Mouse (Mus musculus) stomach, embryonic 15.5 days (tissue): Measurements from ENCODE around the gene Arhgef25. TPM values are rescaled to one million over a fixed set of nuclear protein-coding genes. Genes with fewer than 3 reads are reported as not detected.
"Not testable (repeated sequence)": the region's sequence is repeated elsewhere in the genome, so short reads cannot be mapped to it uniquely, and the experiment has no call there.

Experiments
- ATAC-seq: fragments of 200-750 bp; cut with Nextera tagmentation; 2 replicates; pipeline ENCODE4 v1.8.0; 2017; ENCODE audit warnings: low read depth, moderate number of reproducible peaks, moderate TSS enrichment; ENCODE audit not compliant: insufficient read depth, low FRiP score
- H3K27ac ChIP-seq: fragments of 300-500 bp; sonication (generic); 2 replicates; pipeline ENCODE4 v1.5.1; 2015; ENCODE audit warnings: mild to moderate bottlenecking, inconsistent platforms
- H3K27me3 ChIP-seq: fragments of 300-500 bp; sonication (generic); replicated peaks from 2 replicates; pipeline ENCODE4 v1.6.1; 2015; ENCODE audit warnings: inconsistent platforms
- H3K36me3 ChIP-seq: fragments of 300-500 bp; sonication (generic); 2 replicates; pipeline ENCODE4 v1.6.1; 2015; ENCODE audit warnings: inconsistent platforms
- H3K4me1 ChIP-seq: fragments of 300-500 bp; sonication (generic); 2 replicates; pipeline ENCODE4 v1.6.1; 2015; ENCODE audit warnings: inconsistent platforms
- H3K4me2 ChIP-seq: fragments of 300-500 bp; sonication (generic); 2 replicates; pipeline ENCODE4 v1.6.1; 2015; ENCODE audit warnings: mild to moderate bottlenecking, inconsistent platforms
- H3K4me3 ChIP-seq: fragments of 300-500 bp; sonication (generic); replicated peaks from 2 replicates; pipeline ENCODE4 v1.5.1; 2015; ENCODE audit warnings: inconsistent platforms
- H3K9ac ChIP-seq: fragments of 300-500 bp; sonication (generic); 2 replicates; pipeline ENCODE4 v1.6.1; 2015; ENCODE audit warnings: inconsistent platforms
- H3K9me3 ChIP-seq: fragments of 300-500 bp; sonication (generic); 2 replicates; pipeline ENCODE4 v1.6.1; 2016; ENCODE audit warnings: inconsistent platforms
- WGBS: fragments of 180-500 bp; shearing (Covaris S2); methylation state at CpG from one replicate; pipeline ENCODE4 v1.1.7; 2015; 5-methylcytosine and 5-hydroxymethylcytosine counted together
- polyA plus RNA-seq: library from polyadenylated mRNA; unstranded; fragments of >200 nt; fragmentation: Nextera tagmentation; extraction: Ambion mirVana; gene quantifications from 2 replicates; pipeline ENCODE4 v1.2.1, GENCODE M21; 2015

Gene Arhgef25
- polyA plus RNA-seq, 1 experiment from 2014 or later: 65.9 TPM

DNA sequence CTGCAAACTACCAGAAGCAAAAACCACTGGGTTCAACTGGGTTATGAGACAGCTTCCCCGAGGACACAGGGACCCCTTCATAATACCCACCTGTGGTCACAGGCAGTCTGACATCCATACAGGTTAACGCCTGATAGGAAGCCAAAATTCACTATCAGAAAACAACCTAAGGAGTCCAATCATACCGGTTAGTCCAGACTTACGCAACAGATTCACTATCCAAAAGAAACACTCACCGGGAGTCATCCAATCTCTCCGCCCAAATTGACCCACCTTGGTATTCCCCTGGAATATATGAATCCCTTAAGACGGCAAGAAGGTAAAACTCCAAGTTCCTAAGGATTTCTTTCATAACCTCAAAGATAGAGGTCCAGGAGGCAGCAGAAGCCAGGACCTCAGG, 45.3 kb downstream of the Arhgef25 start:
- H3K36me3 ChIP-seq: no peaks in the 10 kb centered on the region
- H3K4me1 ChIP-seq: no peaks in the 10 kb centered on the region
- no peak overlapping the region for H3K4me2 ChIP-seq
- H3K9me3 ChIP-seq: no peaks in the 10 kb centered on the region
- H3K4me3 ChIP-seq: no peak overlapping the region
- 84% methylated on average over 7 of the region's 7 CpGs for WGBS
- H3K27me3 ChIP-seq: no peaks in the 10 kb centered on the region
- no peak overlapping the region for H3K27ac ChIP-seq
- ATAC-seq: no peak
- no peak overlapping the region for H3K9ac ChIP-seq

DNA sequence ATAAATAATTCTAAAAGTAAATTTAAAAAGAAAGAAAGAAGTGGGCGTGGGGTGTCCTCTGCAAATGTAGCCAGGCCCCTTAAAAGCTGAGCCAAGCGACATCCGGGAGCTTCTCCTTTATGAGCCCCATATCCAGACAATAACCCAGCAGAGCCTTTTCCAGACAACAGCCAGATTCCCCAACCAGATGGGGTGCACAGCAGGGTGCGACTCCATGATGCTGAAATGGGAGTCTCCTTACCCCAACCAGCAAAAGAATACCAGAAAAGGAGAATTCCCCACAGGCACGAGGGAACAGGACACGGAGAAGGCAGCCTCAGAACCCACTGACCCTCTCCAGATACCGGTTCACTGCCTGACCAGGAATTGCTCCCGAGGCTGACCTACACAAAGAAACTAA, 46.7 kb downstream of the Arhgef25 start:
- Histone ChIP-seq H3K9ac (no peak overlapping the region), H3K27ac (no peak overlapping the region), H3K4me1 (no peaks in the 10 kb centered on the region), H3K4me2 (no peak overlapping the region), H3K4me3 (no peak overlapping the region), H3K36me3 (no peaks in the 10 kb centered on the region), H3K27me3 (no peaks in the 10 kb centered on the region), H3K9me3 (no peaks in the 10 kb centered on the region)
- WGBS: 84% methylated on average over 8 of the region's 8 CpGs
- no peak for ATAC-seq

DNA sequence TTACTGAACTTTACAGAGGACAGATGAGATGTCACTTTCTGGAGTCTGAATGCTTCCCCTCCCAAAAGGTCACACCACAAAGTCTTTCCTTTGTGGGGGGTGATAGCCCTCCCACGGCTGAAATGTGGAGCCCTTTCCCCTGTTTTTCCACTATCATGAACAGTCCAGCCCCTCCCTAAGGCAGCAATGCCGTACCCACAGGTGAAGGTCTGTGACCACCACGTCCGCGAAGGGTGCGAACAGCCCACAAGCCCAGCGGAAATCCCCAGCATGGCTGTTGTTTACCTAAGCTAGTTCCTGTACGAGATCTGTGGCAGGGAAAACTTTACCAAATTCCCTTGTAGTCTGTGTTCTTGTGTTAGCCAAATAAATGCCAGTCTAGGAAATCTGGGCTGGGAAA, 48.4 kb downstream of the Arhgef25 start:
- no peak overlapping the region for H3K9ac ChIP-seq
- ATAC-seq: no peak

DNA sequence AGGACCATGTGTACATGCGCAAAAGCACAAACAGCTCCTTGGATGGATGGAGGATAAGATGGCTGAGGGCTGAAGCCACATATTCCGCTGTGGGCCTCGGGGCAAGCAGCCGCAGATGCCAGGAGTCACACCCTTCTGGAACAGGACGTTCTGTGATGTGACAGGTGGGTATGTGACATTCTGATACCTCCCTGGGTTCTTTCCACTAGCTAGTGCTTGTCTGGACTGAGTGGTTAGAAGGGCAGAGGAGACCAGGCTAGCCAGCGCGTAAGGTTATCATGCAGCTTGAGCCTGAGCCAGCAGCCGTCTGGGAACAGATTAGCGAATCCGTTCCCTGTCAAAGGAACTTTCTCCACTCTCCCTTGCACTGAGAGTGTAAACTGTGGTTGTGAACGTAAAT, 48.9 kb downstream of the Arhgef25 start:
- Histone ChIP-seq H3K27ac (no peak overlapping the region), H3K4me3 (no peak overlapping the region), H3K9ac (no peak overlapping the region), H3K9me3 (no peaks in the 10 kb centered on the region), H3K36me3 (no peaks in the 10 kb centered on the region), H3K27me3 (no peaks in the 10 kb centered on the region), H3K4me1 (no peaks in the 10 kb centered on the region), H3K4me2 (no peak overlapping the region)
- WGBS: 73% methylated on average over 11 of the region's 11 CpGs
- ATAC-seq: no peak

More for the DNA sequence above, 48.4 kb downstream of the Arhgef25 start:
- H3K27ac ChIP-seq: no peak overlapping the region
- no peaks in the 10 kb centered on the region for H3K36me3 ChIP-seq
- no peaks in the 10 kb centered on the region for H3K9me3 ChIP-seq
- no peaks in the 10 kb centered on the region for H3K27me3 ChIP-seq
- no peak overlapping the region for H3K4me3 ChIP-seq
- 61% methylated on average over 8 of the region's 8 CpGs for WGBS
- H3K4me1 ChIP-seq: no peaks in the 10 kb centered on the region
- no peak overlapping the region for H3K4me2 ChIP-seq

DNA sequence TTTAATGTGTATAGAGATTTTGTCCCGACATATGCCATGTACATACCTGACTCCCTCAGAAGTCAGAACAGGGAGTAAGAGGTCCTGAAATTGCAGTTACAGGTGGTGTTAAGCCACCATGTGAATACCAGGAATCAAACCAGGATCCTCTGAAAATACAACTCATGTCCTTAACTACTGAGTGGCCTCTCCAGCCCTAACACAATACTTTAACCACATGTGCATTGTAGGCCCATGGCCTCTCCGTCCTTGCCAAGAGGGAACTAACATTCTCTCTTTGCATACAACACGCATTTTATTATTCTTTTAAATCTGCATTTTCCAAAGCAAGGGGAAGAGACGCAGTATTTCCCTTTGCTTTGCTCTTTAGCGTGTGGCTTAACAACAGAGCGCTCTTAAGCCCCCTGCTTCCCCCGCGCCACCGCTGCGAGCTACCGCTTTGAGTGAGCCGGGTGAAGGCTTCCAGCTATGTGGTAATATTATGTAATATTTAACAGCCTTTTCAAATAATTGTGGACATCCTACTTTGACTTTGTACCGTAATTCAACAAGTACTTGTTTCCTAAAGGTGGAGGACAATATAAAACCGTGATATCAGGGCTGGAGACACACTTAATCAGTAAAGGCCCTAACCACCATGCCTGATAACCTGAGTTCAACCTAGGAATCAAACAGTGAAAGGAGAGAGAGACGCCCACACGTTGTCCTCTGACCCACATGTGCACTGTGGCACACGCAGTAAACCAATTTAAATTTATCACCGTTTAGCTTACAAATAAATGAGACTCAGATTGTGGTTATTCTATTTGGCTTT, 51.3 kb downstream of the Arhgef25 start:
- H3K4me1 ChIP-seq: no peaks in the 10 kb centered on the region
- H3K27ac ChIP-seq: peak overlapping the region; percentile 63
- H3K4me3 ChIP-seq: no peak overlapping the region
- H3K9me3 ChIP-seq: no peaks in the 10 kb centered on the region
- peak; percentile 70 for ATAC-seq
- H3K36me3 ChIP-seq: no peaks in the 10 kb centered on the region
- no peak overlapping the region for H3K4me2 ChIP-seq
- H3K9ac ChIP-seq: no peak overlapping the region
- H3K27me3 ChIP-seq: no peaks in the 10 kb centered on the region
- 66% methylated on average over 18 of the region's 18 CpGs for WGBS

DNA sequence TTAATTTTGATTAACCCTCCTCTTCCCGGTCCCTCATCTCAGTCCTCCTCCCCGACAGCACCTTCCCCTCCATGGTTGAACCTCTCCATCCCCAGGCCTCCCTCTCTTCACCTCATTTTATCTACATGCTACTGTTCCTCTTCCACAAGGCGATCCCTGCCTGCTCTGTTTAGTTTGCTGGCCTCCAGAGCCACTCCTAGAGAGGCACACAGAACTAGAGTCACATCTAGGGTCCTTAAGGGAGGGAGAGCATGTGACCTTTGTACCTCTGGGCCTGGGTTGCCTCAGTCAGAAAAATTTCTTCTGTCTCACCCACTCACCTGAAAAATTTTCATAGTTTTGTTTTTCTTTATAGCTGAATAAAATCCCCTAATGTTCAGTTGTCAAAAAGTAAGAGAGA, 52.0 kb downstream of the Arhgef25 start:
- no peaks in the 10 kb centered on the region for H3K9me3 ChIP-seq
- H3K9ac ChIP-seq: no peak overlapping the region
- no peaks in the 10 kb centered on the region for H3K36me3 ChIP-seq
- H3K4me2 ChIP-seq: no peak overlapping the region
- H3K4me1 ChIP-seq: no peaks in the 10 kb centered on the region
- WGBS: 79% methylated on average over 3 of the region's 3 CpGs
- no peak overlapping the region for H3K4me3 ChIP-seq
- H3K27ac ChIP-seq: peak overlapping the region; percentile 26; the same call in 1 of the 2 replicates
- no peaks in the 10 kb centered on the region for H3K27me3 ChIP-seq
- no peak for ATAC-seq

DNA sequence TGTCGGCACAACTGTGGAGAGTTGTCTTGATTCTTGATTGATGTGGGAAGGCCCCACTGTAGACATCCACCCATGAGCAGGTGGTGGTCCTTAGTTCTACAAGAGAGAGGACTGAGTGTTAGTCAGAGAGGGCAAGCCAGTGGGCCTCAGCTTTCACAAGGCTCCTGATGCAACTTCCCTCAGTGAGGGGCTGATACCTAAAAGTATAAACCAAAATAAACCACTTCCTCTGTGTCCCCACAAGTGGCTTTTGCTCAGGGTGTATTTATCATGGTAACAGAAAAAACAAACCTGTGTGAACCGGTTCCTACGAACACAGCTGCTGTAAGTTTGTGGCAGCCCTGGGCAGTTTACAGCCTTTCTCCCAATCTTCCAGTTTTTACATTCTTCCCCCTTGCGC, 53.4 kb downstream of the Arhgef25 start:
- WGBS: 67% methylated on average over 4 of the region's 4 CpGs
- ATAC-seq: no peak
- peak overlapping the region; percentile 21; the same call in 1 of the 2 replicates for H3K27ac ChIP-seq
- H3K4me2 ChIP-seq: no peak overlapping the region
- no peaks in the 10 kb centered on the region for H3K4me1 ChIP-seq
- H3K9me3 ChIP-seq: no peaks in the 10 kb centered on the region
- H3K27me3 ChIP-seq: no peaks in the 10 kb centered on the region
- H3K9ac ChIP-seq: no peak overlapping the region
- H3K36me3 ChIP-seq: no peaks in the 10 kb centered on the region
- no peak overlapping the region for H3K4me3 ChIP-seq

DNA sequence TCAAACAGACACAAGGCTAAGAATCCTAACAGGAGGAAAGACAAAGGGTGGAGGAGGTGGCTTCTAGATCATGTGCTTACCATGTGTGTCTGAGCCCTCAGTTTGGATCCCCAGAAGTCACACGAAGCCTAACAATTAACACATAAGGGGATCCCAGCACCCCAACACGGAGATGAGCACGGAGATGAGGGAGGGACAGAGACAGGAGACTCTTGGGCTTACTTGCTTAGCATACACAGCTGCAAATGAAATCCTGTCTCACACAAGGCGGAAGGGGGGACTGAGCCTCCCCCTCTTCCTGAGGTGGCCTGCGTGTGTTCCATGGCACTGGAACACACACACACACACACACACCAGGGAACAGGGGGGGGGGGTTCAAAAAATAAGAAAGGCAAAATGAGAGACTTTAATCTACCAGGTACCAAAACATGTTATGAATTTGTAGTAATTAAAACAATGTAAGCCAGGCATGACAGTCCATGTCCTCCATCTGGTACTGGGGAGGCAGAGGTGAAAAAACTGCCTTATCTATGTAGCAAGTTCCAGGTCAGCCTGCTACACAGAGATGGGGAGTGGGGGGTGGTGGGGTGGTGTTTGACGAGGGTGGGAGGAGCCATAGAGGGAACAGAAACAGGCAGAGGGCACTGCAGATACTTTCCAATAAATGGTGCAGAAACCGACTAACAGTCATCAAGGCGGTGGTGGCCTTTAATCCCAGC, 54.6 kb downstream of the Arhgef25 start:
- WGBS: 36% methylated on average over 8 of the region's 8 CpGs
- H3K27me3 ChIP-seq: no peaks in the 10 kb centered on the region
- H3K36me3 ChIP-seq: no peaks in the 10 kb centered on the region
- no peak overlapping the region for H3K4me3 ChIP-seq
- H3K4me1 ChIP-seq: no peaks in the 10 kb centered on the region
- no peaks in the 10 kb centered on the region for H3K9me3 ChIP-seq
- peak overlapping the region; percentile 3; the same call in 1 of the 2 replicates for H3K27ac ChIP-seq
- H3K4me2 ChIP-seq: no peak overlapping the region
- ATAC-seq: peak; percentile 54; the same call in 1 of the 2 replicates
- H3K9ac ChIP-seq: no peak overlapping the region

DNA sequence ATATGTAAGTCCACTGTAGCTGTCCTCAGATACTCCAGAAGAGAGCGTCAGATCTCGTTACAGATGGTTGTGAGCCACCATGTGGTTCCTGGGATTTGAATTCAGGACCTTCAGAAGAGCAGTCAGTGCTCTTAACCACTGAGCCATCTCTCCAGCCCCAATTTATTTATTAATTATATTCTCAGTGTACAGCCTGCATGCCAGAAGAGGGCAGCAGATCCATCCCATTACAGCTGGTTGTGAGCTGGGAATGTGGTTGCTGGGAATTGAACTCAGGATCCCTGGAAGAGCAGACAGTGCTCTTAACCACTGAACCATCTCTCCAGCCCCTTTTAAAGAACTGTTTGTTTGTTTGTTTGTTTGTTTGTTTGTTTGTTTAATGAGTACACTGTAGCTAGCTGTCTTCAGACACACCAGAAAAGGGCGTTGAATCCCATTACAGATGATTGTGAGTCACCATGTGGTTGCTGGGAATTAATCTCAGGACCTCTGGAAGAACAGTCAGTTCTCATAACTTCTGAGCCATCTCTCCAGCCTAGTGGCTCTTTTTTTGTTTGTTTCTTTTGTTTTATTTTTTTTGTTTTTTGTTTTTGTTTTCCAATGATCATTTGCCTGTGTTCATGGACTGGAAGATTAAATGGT, 55.4 kb downstream of the Arhgef25 start:
- not testable (repeated sequence) for H3K4me2 ChIP-seq, ATAC-seq, H3K4me1 ChIP-seq, H3K9ac ChIP-seq, H3K27ac ChIP-seq, H3K27me3 ChIP-seq, H3K4me3 ChIP-seq, H3K36me3 ChIP-seq, H3K9me3 ChIP-seq
- WGBS: 72% methylated on average over 3 of the region's 3 CpGs

Other genes with a start within 250 kb of the Arhgef25 start
- 57.0 and 63.2 TPM in 2 replicates for gene Ctdsp2, start 211.4 kb downstream of the Arhgef25 start, polyA plus RNA-seq
- gene Avil, start 189.4 kb downstream of the Arhgef25 start, polyA plus RNA-seq: 0.52 and 0.60 TPM in 2 replicates
- gene Tsfm, start 159.2 kb downstream of the Arhgef25 start, polyA plus RNA-seq: 79.9 and 85.2 TPM in 2 replicates
- gene Mettl1, start 148.7 kb downstream of the Arhgef25 start, polyA plus RNA-seq: 54.3 and 55.2 TPM in 2 replicates
- gene Eef1akmt3, start 148.6 kb downstream of the Arhgef25 start, polyA plus RNA-seq: 1.1 and 1.5 TPM in 2 replicates
- 0.17 and 0.32 TPM in 2 replicates for gene Cyp27b1, start 141.8 kb downstream of the Arhgef25 start, polyA plus RNA-seq
- 0.79 and 1.2 TPM in 2 replicates for gene March9, start 129.9 kb downstream of the Arhgef25 start, polyA plus RNA-seq
- 1,443 and 1,450 TPM in 2 replicates for gene Cdk4, start 126.5 kb downstream of the Arhgef25 start, polyA plus RNA-seq
- 154 and 163 TPM in 2 replicates for gene Tspan31, start 119.8 kb downstream of the Arhgef25 start, polyA plus RNA-seq
- gene Agap2, start 114.8 kb downstream of the Arhgef25 start, polyA plus RNA-seq: 0.28 and 0.67 TPM in 2 replicates
- gene Os9, start 69.0 kb downstream of the Arhgef25 start, polyA plus RNA-seq: 100 and 108 TPM in 2 replicates
- 29.4 and 31.4 TPM in 2 replicates for gene B4galnt1, start 24.9 kb downstream of the Arhgef25 start, polyA plus RNA-seq
- gene Slc26a10, start 9.4 kb downstream of the Arhgef25 start, polyA plus RNA-seq: 1.1 and 1.3 TPM in 2 replicates
- gene Dtx3, start 5.6 kb upstream of the Arhgef25 start, polyA plus RNA-seq: 90.4 and 106 TPM in 2 replicates
- 29.9 and 32.3 TPM in 2 replicates for gene Pip4k2c, start 21.5 kb upstream of the Arhgef25 start, polyA plus RNA-seq
- gene Kif5a, start 73.3 kb upstream of the Arhgef25 start, polyA plus RNA-seq: 5.6 and 6.2 TPM in 2 replicates
- 161 and 169 TPM in 2 replicates for gene Dctn2, start 76.3 kb upstream of the Arhgef25 start, polyA plus RNA-seq
- 18.6 and 19.4 TPM in 2 replicates for gene Mbd6, start 98.9 kb upstream of the Arhgef25 start, polyA plus RNA-seq
- 109 and 110 TPM in 2 replicates for gene Mars, start 121.7 kb upstream of the Arhgef25 start, polyA plus RNA-seq
- 5.6 and 6.3 TPM in 2 replicates for gene Arhgap9, start 131.9 kb upstream of the Arhgef25 start, polyA plus RNA-seq
- gene Gli1, start 151.9 kb upstream of the Arhgef25 start, polyA plus RNA-seq: 9.1 and 10.1 TPM in 2 replicates
- 0.05 TPM in 1 of 2 replicates, not detected in the other for gene Inhbe, start 164.3 kb upstream of the Arhgef25 start, polyA plus RNA-seq
- gene Inhbc, start 180.3 kb upstream of the Arhgef25 start, polyA plus RNA-seq: 0.27 TPM in 2 replicates
- gene R3hdm2, start 190.2 kb upstream of the Arhgef25 start, polyA plus RNA-seq: 26.5 and 34.1 TPM in 2 replicates